Mouse (Mus musculus) forebrain, embryonic 13.5 days (tissue): ENCODE measurements at regions not wholly inside any gene's neighbourhood (a gene's known extent, or its start where the extent isn't known, plus 50 kb on each side); places are given as distances from the start of the nearest gene placed in this dataset.

ENCODE experiments used
- ATAC-seq: fragments of 200-750 bp; cut with Nextera tagmentation; 2 replicates; pipeline ENCODE4 v1.8.0; 2017
- H3K27ac ChIP-seq: fragments of 300-500 bp; sonication (generic); 2 replicates; pipeline ENCODE4 v1.5.1; 2015; ENCODE audit warnings: inconsistent platforms, mild to moderate bottlenecking, moderate library complexity
- H3K27me3 ChIP-seq: fragments of 300-500 bp; sonication (generic); 2 replicates; pipeline ENCODE4 v1.6.1; 2015; ENCODE audit warnings: mild to moderate bottlenecking, inconsistent platforms
- H3K36me3 ChIP-seq: fragments of 300-500 bp; sonication (generic); 2 replicates; pipeline ENCODE4 v1.6.1; 2015; ENCODE audit warnings: mild to moderate bottlenecking, inconsistent platforms; ENCODE audit not compliant: poor library complexity, severe bottlenecking
- H3K4me1 ChIP-seq: fragments of 300-500 bp; sonication (generic); 2 replicates; pipeline ENCODE4 v1.6.1; 2015; ENCODE audit warnings: inconsistent platforms
- H3K4me2 ChIP-seq: fragments of 300-500 bp; sonication (generic); 2 replicates; pipeline ENCODE4 v1.6.1; 2015; ENCODE audit warnings: inconsistent platforms, mild to moderate bottlenecking, moderate library complexity
- H3K4me3 ChIP-seq: fragments of 300-500 bp; sonication (generic); 2 replicates; pipeline ENCODE4 v1.5.1; 2015; ENCODE audit warnings: mild to moderate bottlenecking, inconsistent platforms
- H3K9ac ChIP-seq: fragments of 300-500 bp; sonication (generic); 2 replicates; pipeline ENCODE4 v1.6.1; 2015; ENCODE audit warnings: mild to moderate bottlenecking, inconsistent platforms
- H3K9me3 ChIP-seq: fragments of 300-500 bp; sonication (generic); replicated peaks from 2 replicates; pipeline ENCODE4 v1.6.1; 2016; ENCODE audit warnings: inconsistent platforms
- WGBS: fragments of 180-500 bp; shearing (Covaris S2); methylation state at CpG from one replicate; pipeline ENCODE4 v1.1.7; 2015; 5-methylcytosine and 5-hydroxymethylcytosine counted together

GRCm38 (mm10) chr5:51108737-51109136, 458.8 kb downstream of the Ppargc1a start:
- no peak for ATAC-seq
- 83% methylated on average over 1 of the region's 1 CpGs for WGBS
- Histone ChIP-seq H3K27me3 (no peaks in the 10 kb centered on the region), H3K4me1 (no peaks in the 10 kb centered on the region), H3K4me2 (no peak overlapping the region), H3K4me3 (no peak overlapping the region), H3K27ac (no peak overlapping the region), H3K9me3 (no peaks in the 10 kb centered on the region), H3K36me3 (no peaks in the 10 kb centered on the region), H3K9ac (no peak overlapping the region)

- Histone ChIP-seq H3K27me3 (no peaks in the 10 kb centered on the region), H3K4me1 (no peaks in the 10 kb centered on the region), H3K9me3 (no peaks in the 10 kb centered on the region), H3K36me3 (no peaks in the 10 kb centered on the region), H3K9ac (no peak overlapping the region), H3K27ac (no peak overlapping the region), H3K4me3 (no peak overlapping the region), H3K4me2 (no peak overlapping the region)
- ATAC-seq, result no peak
- 92% methylated on average over 1 of the region's 1 CpGs for WGBS
Measured at GRCm38 (mm10) chr5:51108181-51108580, 459.3 kb downstream of the Ppargc1a start.

GRCm38 (mm10) chr5:51099902-51100301, 467.6 kb downstream of the Ppargc1a start:
- ATAC-seq, result no peak
- Histone ChIP-seq H3K27me3 (no peaks in the 10 kb centered on the region), H3K4me1 (no peaks in the 10 kb centered on the region), H3K27ac (no peak overlapping the region), H3K9me3 (no peaks in the 10 kb centered on the region), H3K4me2 (no peak overlapping the region), H3K4me3 (no peak overlapping the region), H3K9ac (no peak overlapping the region), H3K36me3 (no peaks in the 10 kb centered on the region)
- 86% methylated on average over 3 of the region's 3 CpGs for WGBS

GRCm38 (mm10) chr5:51072674-51073468, 494.7 kb downstream of the Ppargc1a start:
- Histone ChIP-seq H3K27ac (no peak overlapping the region), H3K36me3 (no peaks in the 10 kb centered on the region), H3K4me1 (no peaks in the 10 kb centered on the region), H3K27me3 (no peaks in the 10 kb centered on the region), H3K4me2 (no peak overlapping the region), H3K4me3 (no peak overlapping the region), H3K9me3 (no peaks in the 10 kb centered on the region), H3K9ac (no peak overlapping the region)
- 90% methylated on average over 8 of the region's 8 CpGs for WGBS
- no peak for ATAC-seq

- Histone ChIP-seq H3K36me3 (no peaks in the 10 kb centered on the region), H3K4me2 (no peak overlapping the region), H3K9me3 (no peaks in the 10 kb centered on the region), H3K27me3 (no peaks in the 10 kb centered on the region), H3K4me1 (no peaks in the 10 kb centered on the region), H3K4me3 (no peak overlapping the region), H3K9ac (no peak overlapping the region), H3K27ac (no peak overlapping the region)
- no peak for ATAC-seq
- 82% methylated on average over 2 of the region's 2 CpGs for WGBS
Measured at GRCm38 (mm10) chr5:51072146-51072545, 495.4 kb downstream of the Ppargc1a start.

- no peak for ATAC-seq
- no peaks in the 10 kb centered on the region for H3K4me1 ChIP-seq
- H3K27ac ChIP-seq, result no peak overlapping the region
- no peaks in the 10 kb centered on the region for H3K9me3 ChIP-seq
- 60% methylated on average over 1 of the region's 1 CpGs for WGBS
- no peak overlapping the region for H3K4me3 ChIP-seq
- H3K27me3 ChIP-seq, result no peaks in the 10 kb centered on the region
- H3K36me3 ChIP-seq, result no peaks in the 10 kb centered on the region
- no peak overlapping the region for H3K4me2 ChIP-seq
- H3K9ac ChIP-seq, result no peak overlapping the region
Measured at GRCm38 (mm10) chr5:51069668-51070067, 497.9 kb downstream of the Ppargc1a start.

- Histone ChIP-seq H3K27ac (no peak overlapping the region), H3K36me3 (no peaks in the 10 kb centered on the region), H3K4me2 (no peak overlapping the region), H3K4me3 (no peak overlapping the region), H3K9ac (no peak overlapping the region), H3K4me1 (no peaks in the 10 kb centered on the region), H3K9me3 (no peaks in the 10 kb centered on the region), H3K27me3 (no peaks in the 10 kb centered on the region)
- peak; percentile 59 for ATAC-seq
- 85% methylated on average over 2 of the region's 2 CpGs for WGBS
Measured at GRCm38 (mm10) chr5:51045872-51046271, 521.7 kb downstream of the Ppargc1a start.

GRCm38 (mm10) chr5:51041541-51042217, 525.8 kb downstream of the Ppargc1a start:
- H3K27ac ChIP-seq, result no peak overlapping the region
- H3K4me2 ChIP-seq, result no peak overlapping the region
- H3K9me3 ChIP-seq, result no peaks in the 10 kb centered on the region
- no peaks in the 10 kb centered on the region for H3K4me1 ChIP-seq
- 86% methylated on average over 6 of the region's 6 CpGs for WGBS
- no peaks in the 10 kb centered on the region for H3K36me3 ChIP-seq
- H3K4me3 ChIP-seq, result no peak overlapping the region
- no peaks in the 10 kb centered on the region for H3K27me3 ChIP-seq
- no peak overlapping the region for H3K9ac ChIP-seq
- ATAC-seq, result no peak

- H3K27me3 ChIP-seq, result no peaks in the 10 kb centered on the region
- no peaks in the 10 kb centered on the region for H3K9me3 ChIP-seq
- H3K27ac ChIP-seq, result no peak overlapping the region
- H3K4me2 ChIP-seq, result no peak overlapping the region
- no peak for ATAC-seq
- H3K36me3 ChIP-seq, result no peaks in the 10 kb centered on the region
- no peak overlapping the region for H3K4me3 ChIP-seq
- 88% methylated on average over 6 of the region's 6 CpGs for WGBS
- H3K9ac ChIP-seq, result no peak overlapping the region
- no peaks in the 10 kb centered on the region for H3K4me1 ChIP-seq
Measured at GRCm38 (mm10) chr5:51040926-51041325, 526.6 kb downstream of the Ppargc1a start.

GRCm38 (mm10) chr5:51040463-51040862, 527.1 kb downstream of the Ppargc1a start:
- 88% methylated on average over 6 of the region's 6 CpGs for WGBS
- Histone ChIP-seq H3K4me2 (no peak overlapping the region), H3K36me3 (no peaks in the 10 kb centered on the region), H3K9me3 (no peaks in the 10 kb centered on the region), H3K4me3 (no peak overlapping the region), H3K27ac (no peak overlapping the region), H3K9ac (no peak overlapping the region), H3K27me3 (no peaks in the 10 kb centered on the region), H3K4me1 (no peaks in the 10 kb centered on the region)
- no peak for ATAC-seq

GRCm38 (mm10) chr5:51039713-51040178, 527.8 kb downstream of the Ppargc1a start:
- WGBS, result 86% methylated on average over 5 of the region's 5 CpGs
- Histone ChIP-seq H3K27ac (no peak overlapping the region), H3K4me3 (no peak overlapping the region), H3K36me3 (no peaks in the 10 kb centered on the region), H3K9ac (no peak overlapping the region), H3K4me2 (no peak overlapping the region), H3K27me3 (no peaks in the 10 kb centered on the region), H3K9me3 (no peaks in the 10 kb centered on the region), H3K4me1 (no peaks in the 10 kb centered on the region)
- ATAC-seq, result no peak

- Histone ChIP-seq H3K27me3 (no peaks in the 10 kb centered on the region), H3K9me3 (no peaks in the 10 kb centered on the region), H3K4me2 (no peak overlapping the region), H3K27ac (no peak overlapping the region), H3K9ac (no peak overlapping the region), H3K4me3 (no peak overlapping the region), H3K36me3 (no peaks in the 10 kb centered on the region), H3K4me1 (no peaks in the 10 kb centered on the region)
- WGBS, result 57% methylated on average over 2 of the region's 2 CpGs
- ATAC-seq, result peak; percentile 65; the same call in 1 of the 2 replicates
Measured at GRCm38 (mm10) chr5:51036450-51036990, 531.0 kb downstream of the Ppargc1a start.
